Mouse (Mus musculus) limb, embryonic 11.5 days (tissue): ENCODE results near the gene 9530068E07Rik. TPM values are rescaled to one million over a fixed set of nuclear protein-coding genes. Genes with fewer than 3 reads are reported as not detected.

ENCODE experiments used
- ATAC-seq: fragments of 200-750 bp; cut with Nextera tagmentation; 2 replicates; pipeline ENCODE4 v1.8.0; 2017; ENCODE audit warnings: low read depth; ENCODE audit not compliant: insufficient number of reproducible peaks, low FRiP score, low TSS enrichment
- DNase-seq: peaks from one replicate; pipeline ENCODE4 v3.0.0-alpha.2; 2015; ENCODE audit warnings: low spot score
- H3K27ac ChIP-seq: fragments of 300-500 bp; sonication (generic); replicated peaks from 2 replicates; pipeline ENCODE4 v1.5.1; 2014; ENCODE audit warnings: low read depth, mild to moderate bottlenecking, low read length
- H3K27me3 ChIP-seq: fragments of 300-500 bp; sonication (generic); 2 replicates; pipeline ENCODE4 v1.6.1; 2014; ENCODE audit warnings: mild to moderate bottlenecking, low read length, mixed read lengths; ENCODE audit not compliant: control insufficient read depth, insufficient read depth
- H3K36me3 ChIP-seq: fragments of 300-500 bp; sonication (generic); 2 replicates; pipeline ENCODE4 v1.6.1; 2014; ENCODE audit warnings: mild to moderate bottlenecking, low read length, moderate library complexity, mixed read lengths; ENCODE audit not compliant: control insufficient read depth, insufficient read depth
- H3K4me1 ChIP-seq: fragments of 300-500 bp; sonication (generic); 2 replicates; pipeline ENCODE4 v1.6.1; 2014; ENCODE audit warnings: low read length, mixed read lengths; ENCODE audit not compliant: control insufficient read depth, insufficient read depth
- H3K4me2 ChIP-seq: fragments of 300-500 bp; sonication (generic); 2 replicates; pipeline ENCODE4 v1.6.1; 2014; ENCODE audit warnings: low read depth, mild to moderate bottlenecking, moderate library complexity; ENCODE audit not compliant: severe bottlenecking
- H3K4me3 ChIP-seq: fragments of 300-500 bp; sonication (generic); 2 replicates; pipeline ENCODE4 v1.5.1; 2014; ENCODE audit warnings: low read depth, low read length
- H3K9ac ChIP-seq: fragments of 300-500 bp; sonication (generic); 2 replicates; pipeline ENCODE4 v1.6.1; 2014; ENCODE audit warnings: mild to moderate bottlenecking, low read length
- H3K9me3 ChIP-seq: fragments of 300-500 bp; sonication (generic); 2 replicates; pipeline ENCODE4 v1.6.1; 2016; ENCODE audit warnings: low read length; ENCODE audit not compliant: control insufficient read depth
- WGBS: fragments of 180-500 bp; shearing (Covaris S2); extraction: QIAGEN DNeasy Blood & Tissue Kit; methylation state at CpG from one replicate; pipeline ENCODE4 v1.1.7; 2014; 5-methylcytosine and 5-hydroxymethylcytosine counted together
- polyA plus RNA-seq: library from polyadenylated mRNA; unstranded; fragments of >200 nt; fragmentation: Nextera tagmentation; extraction: Ambion mirVana; gene quantifications from 2 replicates; pipeline ENCODE4 v1.2.1, GENCODE M21; 2014

9530068E07Rik gene
- 173 and 176 TPM in 2 replicates for polyA plus RNA-seq

GRCm38 (mm10) chr11:52395940-52396596 lies at the start of gene 9530068E07Rik:
9530068E07Rik (plus strand) TSS chr11:52396428.
- H3K36me3 ChIP-seq, result no peaks in the 10 kb centered on the region
- 2% methylated on average over 38 of the region's 38 CpGs for WGBS
- H3K4me2 ChIP-seq, result peak within 1 kb of the TSS; percentile 51
- no peaks in the 10 kb centered on the region for H3K9me3 ChIP-seq
- H3K27me3 ChIP-seq, result no peaks in the 10 kb centered on the region
- peak within 1 kb of the TSS; percentile 98 for H3K4me3 ChIP-seq
- DNase-seq, result peak; percentile 94
- peak within 1 kb of the TSS; percentile 72 for H3K27ac ChIP-seq
- H3K9ac ChIP-seq, result peak within 1 kb of the TSS; percentile 97
- H3K4me1 ChIP-seq, result no peaks in the 10 kb centered on the region
- peak; percentile 89 for ATAC-seq

GRCm38 (mm10) chr11:52346635-52347005 lies 49.6 kb upstream of the 9530068E07Rik start:
- WGBS, result 3% methylated on average over 12 of the region's 12 CpGs
- H3K27me3 ChIP-seq, result no peaks in the 10 kb centered on the region
- peak; percentile 78 for DNase-seq
- no peak overlapping the region for H3K9ac ChIP-seq
- no peaks in the 10 kb centered on the region for H3K36me3 ChIP-seq
- no peaks in the 10 kb centered on the region for H3K4me1 ChIP-seq
- peak overlapping the region; percentile 25 for H3K4me2 ChIP-seq
- H3K27ac ChIP-seq, result no peak overlapping the region
- ATAC-seq, result peak; percentile 45; the same call in 1 of the 2 replicates
- no peak overlapping the region for H3K4me3 ChIP-seq
- H3K9me3 ChIP-seq, result no peaks in the 10 kb centered on the region

- H3K27ac ChIP-seq, result no peak overlapping the region
- ATAC-seq (no peak), DNase-seq (no peak)
- H3K4me3 ChIP-seq, result no peak overlapping the region
- no peaks in the 10 kb centered on the region for H3K36me3 ChIP-seq
- WGBS, result 85% methylated on average over 4 of the region's 4 CpGs
- no peaks in the 10 kb centered on the region for H3K27me3 ChIP-seq
- H3K9ac ChIP-seq, result no peak overlapping the region
- H3K4me2 ChIP-seq, result no peak overlapping the region
- H3K4me1 ChIP-seq, result no peaks in the 10 kb centered on the region
- no peaks in the 10 kb centered on the region for H3K9me3 ChIP-seq
Measured at GRCm38 (mm10) chr11:52348156-52348555, 48.1 kb upstream of the 9530068E07Rik start.

- H3K4me3 ChIP-seq, result no peak overlapping the region
- ATAC-seq (no peak), DNase-seq (no peak)
- H3K4me2 ChIP-seq, result no peak overlapping the region
- 66% methylated on average over 3 of the region's 3 CpGs for WGBS
- no peaks in the 10 kb centered on the region for H3K27me3 ChIP-seq
- H3K9ac ChIP-seq, result no peak overlapping the region
- H3K9me3 ChIP-seq, result no peaks in the 10 kb centered on the region
- H3K4me1 ChIP-seq, result no peaks in the 10 kb centered on the region
- no peaks in the 10 kb centered on the region; the same call in 1 of the 2 replicates for H3K36me3 ChIP-seq
- no peak overlapping the region for H3K27ac ChIP-seq
Measured at GRCm38 (mm10) chr11:52348724-52349123, 47.5 kb upstream of the 9530068E07Rik start.

- Histone ChIP-seq H3K27me3 (no peaks in the 10 kb centered on the region), H3K27ac (no peak overlapping the region), H3K9me3 (no peaks in the 10 kb centered on the region), H3K9ac (no peak overlapping the region), H3K4me2 (no peak overlapping the region), H3K36me3 (no peaks in the 10 kb centered on the region; the same call in 1 of the 2 replicates), H3K4me1 (no peaks in the 10 kb centered on the region), H3K4me3 (no peak overlapping the region)
- DNase-seq (peak; percentile 40), ATAC-seq (no peak)
- WGBS, result 0% methylated on average over 8 of the region's 9 CpGs
Measured at GRCm38 (mm10) chr11:52350924-52351323, 45.3 kb upstream of the 9530068E07Rik start.

- Histone ChIP-seq H3K4me2 (no peak overlapping the region), H3K4me1 (no peaks in the 10 kb centered on the region), H3K27me3 (no peaks in the 10 kb centered on the region), H3K4me3 (no peak overlapping the region), H3K36me3 (no peaks in the 10 kb centered on the region; the same call in 1 of the 2 replicates), H3K27ac (no peak overlapping the region), H3K9me3 (no peaks in the 10 kb centered on the region), H3K9ac (no peak overlapping the region)
- DNase-seq (no peak), ATAC-seq (no peak)
- 91% methylated on average over 3 of the region's 3 CpGs for WGBS
Measured at GRCm38 (mm10) chr11:52352271-52352670, 44.0 kb upstream of the 9530068E07Rik start.

- H3K4me3 ChIP-seq, result no peak overlapping the region
- WGBS, result 80% methylated on average over 5 of the region's 5 CpGs
Measured at GRCm38 (mm10) chr11:52354644-52355043, 41.6 kb upstream of the 9530068E07Rik start.

GRCm38 (mm10) chr11:52355601-52356000 lies 40.6 kb upstream of the 9530068E07Rik start:
- 79% methylated on average over 1 of the region's 1 CpGs for WGBS
- ATAC-seq (no peak), DNase-seq (no peak)
- H3K9ac ChIP-seq, result no peak overlapping the region
- no peak overlapping the region for H3K4me2 ChIP-seq
- H3K9me3 ChIP-seq, result no peaks in the 10 kb centered on the region
- H3K36me3 ChIP-seq, result no peaks in the 10 kb centered on the region; the same call in 1 of the 2 replicates
- no peaks in the 10 kb centered on the region for H3K27me3 ChIP-seq
- H3K27ac ChIP-seq, result no peak overlapping the region
- H3K4me3 ChIP-seq, result no peak overlapping the region
- H3K4me1 ChIP-seq, result peaks cover 7% of the 10 kb centered on the region; the same call in 1 of the 2 replicates

More at GRCm38 (mm10) chr11:52354644-52355043, 41.6 kb upstream of the 9530068E07Rik start:
- Histone ChIP-seq H3K4me2 (no peak overlapping the region), H3K9me3 (no peaks in the 10 kb centered on the region), H3K27me3 (no peaks in the 10 kb centered on the region), H3K4me1 (peaks cover 1% of the 10 kb centered on the region; the same call in 1 of the 2 replicates), H3K36me3 (no peaks in the 10 kb centered on the region; the same call in 1 of the 2 replicates), H3K27ac (no peak overlapping the region), H3K9ac (no peak overlapping the region)
- DNase-seq (no peak), ATAC-seq (no peak)
